Mouse (Mus musculus) testis, postnatal 10 days (tissue): ENCODE data around the gene Bcam.
A peak's percentile ranks its signal among the peaks of the same experiment; 100 is the strongest.

Experiments
- DNase-seq: peaks from one replicate; pipeline ENCODE4 v3.0.0; 2021; ENCODE audit warnings: low spot score

The Bcam gene

GRCm38 (mm10) chr7:19785874-19786458 lies 15.2 kb upstream of the Bcam start:
- no peak for DNase-seq

- DNase-seq = no peak
Observed at GRCm38 (mm10) chr7:19784764-19785535, 14.1 kb upstream of the Bcam start.

GRCm38 (mm10) chr7:19783630-19784029 lies 12.8 kb upstream of the Bcam start:
- no peak for DNase-seq

GRCm38 (mm10) chr7:19782645-19783044 lies 11.8 kb upstream of the Bcam start:
- DNase-seq = peak; percentile 65

GRCm38 (mm10) chr7:19781741-19782140 lies 10.9 kb upstream of the Bcam start:
- DNase-seq = no peak

- no peak for DNase-seq
Observed at GRCm38 (mm10) chr7:19779903-19780302, 9.1 kb upstream of the Bcam start.

- DNase-seq = no peak
Observed at GRCm38 (mm10) chr7:19778645-19779044, 7.8 kb upstream of the Bcam start.

- no peak for DNase-seq
Observed at GRCm38 (mm10) chr7:19777049-19777723, 6.4 kb upstream of the Bcam start.

GRCm38 (mm10) chr7:19771682-19772081 lies 866 bp upstream of the Bcam start:
- no peak for DNase-seq

GRCm38 (mm10) chr7:19770375-19770754 lies 451 bp downstream of the Bcam start:
- DNase-seq = peak; percentile 96

GRCm38 (mm10) chr7:19769434-19770374 lies 1.1 kb downstream of the Bcam start:
- DNase-seq = no peak

GRCm38 (mm10) chr7:19769001-19769400 lies 1.8 kb downstream of the Bcam start:
- no peak for DNase-seq

GRCm38 (mm10) chr7:19768251-19768650 lies 2.6 kb downstream of the Bcam start:
- DNase-seq = no peak

GRCm38 (mm10) chr7:19764581-19764980 lies 6.2 kb downstream of the Bcam start:
- DNase-seq = no peak

GRCm38 (mm10) chr7:19763829-19764477 lies 6.9 kb downstream of the Bcam start:
- DNase-seq = no peak

- no peak for DNase-seq
Observed at GRCm38 (mm10) chr7:19762283-19762682, 8.5 kb downstream of the Bcam start.

GRCm38 (mm10) chr7:19760021-19760420 lies 10.8 kb downstream of the Bcam start:
- DNase-seq = no peak

- no peak for DNase-seq
Observed at GRCm38 (mm10) chr7:19758623-19759022, 12.2 kb downstream of the Bcam start.

- peak; percentile 77 for DNase-seq
Observed at GRCm38 (mm10) chr7:19755851-19756786, 14.7 kb downstream of the Bcam start.

GRCm38 (mm10) chr7:19755008-19755407 lies 15.8 kb downstream of the Bcam start:
- no peak for DNase-seq
